Mouse (Mus musculus): ENCODE measurements around the gene Kif6.

GRCm38 (mm10) chr17:49759047-49759446, 144.1 kb downstream of the Kif6 start:
- TF ChIP-seq CTCF (IDR thresholded peaks at IDR 0.05; ENCODE audit: control insufficient read depth, insufficient read depth, low read length) (no peak), POLR2A (IDR thresholded peaks at IDR 0.05; ENCODE audit: borderline replicate concordance, control insufficient read depth, low read depth, low read length) (no peak)

Data from bone marrow, adult 2 months (tissue).